Mouse (Mus musculus): Measurements from ENCODE around the gene Haspin.

Gene Haspin

DNA sequence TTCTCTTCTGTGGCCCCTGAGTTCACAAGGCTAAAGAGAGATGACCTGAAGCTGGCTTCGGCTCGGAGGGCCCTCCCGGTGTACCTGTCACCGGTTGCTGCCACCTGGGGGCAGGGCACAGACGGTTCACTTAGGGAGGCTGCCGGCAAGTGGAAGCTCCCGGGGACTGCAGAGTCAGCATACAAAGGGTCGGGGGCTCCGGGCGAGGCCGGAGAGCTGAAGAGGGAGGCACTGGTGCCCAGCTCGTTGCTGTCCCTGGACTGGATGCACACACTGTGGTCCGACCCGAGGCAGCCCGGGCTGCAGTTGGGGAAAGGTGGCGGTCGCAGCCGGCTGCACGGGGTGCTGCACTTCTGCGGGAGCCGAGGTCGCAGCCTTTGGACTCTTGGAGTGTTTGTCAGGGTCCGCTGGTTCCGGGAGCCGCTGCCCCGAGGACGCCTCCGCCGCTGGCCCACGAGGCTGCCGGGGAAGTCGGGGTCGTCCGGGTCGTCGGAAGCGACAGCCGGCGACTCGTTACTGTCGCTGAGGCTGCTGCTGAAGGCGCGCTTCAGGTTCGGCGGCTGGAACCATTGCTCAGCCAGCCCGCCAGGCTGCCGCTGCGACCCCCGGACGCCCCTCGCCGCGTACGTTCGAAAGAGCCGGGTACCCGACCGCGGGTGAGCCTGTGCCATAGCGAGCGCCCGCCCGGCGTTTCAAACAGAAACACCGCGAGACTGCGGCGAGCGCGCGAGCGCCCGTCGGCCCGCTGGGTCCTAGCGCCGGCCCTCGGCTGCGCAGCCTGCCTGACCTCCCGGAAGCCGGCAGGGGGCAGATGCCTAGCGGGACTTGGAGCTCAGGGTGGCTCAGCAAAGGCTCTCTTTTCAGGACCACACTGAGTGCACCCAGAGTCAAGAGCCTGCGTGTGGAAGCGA lies at the start of gene Haspin:
TSS of gene Haspin (minus strand) at position 704 of the 911 bp plus-strand sequence.
- WGBS = under 1% methylated on average over 84 of the region's 84 CpGs

DNA sequence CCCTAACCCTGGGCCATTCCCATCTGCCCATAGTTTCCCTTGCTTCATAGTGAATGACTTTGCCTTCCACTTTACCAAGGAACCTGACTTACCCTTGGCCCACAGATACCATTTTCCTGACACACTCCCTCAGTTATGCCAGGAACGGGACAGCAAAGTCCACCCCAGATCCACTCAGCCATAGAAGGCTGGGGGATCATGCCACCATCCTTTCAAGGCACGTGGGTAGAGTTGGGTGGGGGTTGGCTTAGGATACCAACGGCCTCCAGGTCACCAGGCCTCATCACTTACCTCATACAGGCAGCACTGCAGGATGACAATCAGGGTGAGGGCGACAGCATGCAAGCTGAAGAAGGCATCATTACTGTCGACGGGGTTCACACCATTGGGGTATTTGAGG lies 49.1 kb upstream of the Haspin start:
- WGBS = 87% methylated on average over 6 of the region's 6 CpGs

DNA sequence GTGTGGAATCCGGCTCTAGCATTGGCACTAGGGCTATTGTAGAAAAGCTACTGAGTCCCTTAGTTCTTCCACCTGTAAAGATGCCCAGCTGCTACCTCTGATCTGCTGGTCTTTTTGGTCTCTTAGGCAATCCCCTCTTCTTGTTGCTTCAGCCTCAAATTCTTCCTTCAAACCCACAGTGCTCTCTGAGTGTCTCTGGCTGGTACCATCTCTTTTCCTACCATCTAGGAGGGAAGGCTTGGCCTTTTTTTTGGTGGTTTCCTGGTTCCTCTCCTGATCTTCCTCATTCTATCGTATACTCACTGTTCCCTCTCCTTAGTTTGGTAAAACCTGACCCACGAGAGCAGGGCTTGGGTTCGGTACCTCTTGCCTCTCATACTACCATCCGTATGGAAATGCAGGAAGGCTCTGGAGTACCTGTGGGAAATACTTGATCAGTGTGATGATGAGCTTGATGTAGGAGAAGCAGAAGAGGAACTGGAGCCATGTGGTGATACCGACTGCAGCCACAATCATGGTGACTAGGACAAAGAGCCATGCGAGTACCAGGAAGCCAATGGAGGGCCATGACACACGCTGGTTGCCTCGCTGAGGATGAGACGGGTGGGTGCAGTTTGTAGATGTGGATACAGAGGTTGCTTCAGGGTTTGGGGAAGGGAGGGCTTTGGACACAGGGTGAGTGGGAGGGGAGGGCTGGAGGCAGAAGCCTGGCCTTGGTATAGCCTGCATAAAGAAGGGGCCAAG lies 48.0 kb upstream of the Haspin start:
- 89% methylated on average over 10 of the region's 10 CpGs for WGBS

DNA sequence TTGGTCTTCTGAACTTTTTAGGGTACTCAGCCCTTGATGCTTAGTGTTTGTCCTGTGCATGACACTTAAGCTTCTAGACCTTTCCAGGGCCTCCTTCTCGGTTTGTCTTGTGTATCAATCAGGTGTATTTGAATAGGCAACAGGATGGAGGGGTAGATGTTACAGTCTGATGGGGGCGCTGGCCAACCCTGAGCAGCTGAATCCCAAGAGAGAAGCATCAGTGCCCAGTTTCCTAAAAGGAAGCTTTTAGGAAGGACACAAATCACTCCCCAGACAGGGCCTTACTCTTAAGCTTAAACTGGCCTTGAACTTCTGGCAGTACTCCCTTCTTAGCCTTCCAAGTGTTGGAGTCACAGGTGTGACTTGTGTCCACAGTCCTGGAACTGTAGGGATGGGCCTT lies 39.8 kb upstream of the Haspin start:
- whole genome bisulfite sequencing = 12% methylated on average over 2 of the region's 2 CpGs

DNA sequence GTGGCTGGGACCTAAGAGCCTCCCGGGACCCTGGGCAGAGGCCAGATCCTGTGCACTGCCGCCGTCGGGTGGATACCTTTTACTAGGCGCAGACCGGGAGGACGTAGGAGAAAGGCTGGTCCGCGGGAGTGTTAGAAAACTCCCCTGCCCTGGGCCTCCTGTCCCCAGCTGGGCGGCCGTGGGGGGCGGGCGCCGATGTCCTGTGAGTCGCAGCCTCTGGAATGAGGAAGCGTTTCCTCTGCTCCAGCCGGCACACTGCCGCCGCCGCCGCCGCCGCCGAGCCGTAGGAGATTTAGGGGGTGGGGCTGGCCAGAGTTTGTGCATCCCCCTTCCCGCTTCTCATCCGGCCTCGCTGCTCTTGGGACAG lies 39.4 kb upstream of the Haspin start:
- WGBS = under 1% methylated on average over 28 of the region's 28 CpGs

DNA sequence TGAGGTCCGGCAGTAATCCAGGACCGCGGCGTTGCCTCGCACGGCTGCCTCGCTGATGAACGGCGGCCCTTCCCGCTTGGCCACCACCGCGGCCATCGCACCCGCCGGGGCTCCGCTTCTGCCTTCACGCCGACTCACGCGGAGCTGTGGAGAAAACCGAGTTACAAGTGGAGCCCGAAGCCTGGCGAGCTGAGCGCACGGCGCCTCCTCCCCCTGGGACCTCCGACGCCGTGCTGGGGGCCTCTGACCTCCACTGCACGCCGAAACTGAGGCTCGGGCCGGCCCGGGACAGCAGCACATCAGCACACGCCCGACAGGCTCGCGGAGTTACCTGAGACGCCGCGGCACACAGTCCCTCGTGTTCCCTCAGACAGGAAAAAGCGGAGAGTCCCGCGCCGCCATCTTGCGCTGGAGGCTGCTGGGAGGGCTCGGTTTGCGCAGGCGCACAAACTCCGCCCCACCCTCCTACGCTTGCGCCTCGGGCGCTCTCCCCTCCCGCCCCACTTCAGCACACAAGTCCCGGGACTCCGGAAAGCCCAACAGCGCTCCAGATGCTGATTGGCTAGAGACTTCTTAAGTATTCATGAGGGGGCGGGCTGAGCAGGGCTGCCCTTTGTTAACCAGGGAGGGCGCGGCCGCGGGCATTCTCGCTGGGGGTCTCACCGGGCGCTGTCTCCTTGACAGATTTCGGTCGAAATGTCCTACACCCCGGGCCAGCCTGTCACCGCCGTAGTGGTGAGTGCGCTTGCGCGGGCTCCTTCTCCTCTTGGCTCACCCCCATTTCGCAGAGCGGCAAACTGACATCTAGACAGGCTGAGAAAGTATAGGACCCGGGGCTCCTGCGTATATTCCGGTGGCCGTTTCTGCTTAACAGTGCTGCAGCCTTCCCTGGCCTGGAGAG lies 38.8 kb upstream of the Haspin start, which contains the start of the genes Emc6 and Tax1bp3:
TSS of gene Emc6 (minus strand) at position 430 of the 901 bp plus-strand sequence.
TSS of gene Tax1bp3 (plus strand) at position 476 of the 901 bp plus-strand sequence.
- under 1% methylated on average over 81 of the region's 81 CpGs for WGBS

DNA sequence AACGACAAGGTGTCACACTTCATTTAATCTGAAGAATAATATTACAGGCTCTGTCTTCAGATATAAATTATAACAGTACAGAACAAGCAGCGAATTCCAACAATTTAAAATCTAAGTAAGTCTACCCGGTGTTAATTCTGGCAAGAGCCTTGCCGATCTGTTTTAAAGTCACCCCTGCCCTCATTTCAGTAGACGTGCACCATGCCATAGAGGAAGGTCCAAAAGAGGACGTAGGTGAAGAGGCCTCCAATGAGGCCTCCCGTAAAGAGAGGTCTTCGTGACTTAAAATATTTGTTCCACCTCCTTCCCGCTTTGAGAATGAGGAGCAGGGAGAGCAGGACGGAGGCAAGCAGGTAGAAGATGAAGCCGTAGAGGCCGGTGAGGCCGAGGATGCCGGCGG lies 38.1 kb upstream of the Haspin start:
- under 1% methylated on average over 15 of the region's 15 CpGs for WGBS

DNA sequence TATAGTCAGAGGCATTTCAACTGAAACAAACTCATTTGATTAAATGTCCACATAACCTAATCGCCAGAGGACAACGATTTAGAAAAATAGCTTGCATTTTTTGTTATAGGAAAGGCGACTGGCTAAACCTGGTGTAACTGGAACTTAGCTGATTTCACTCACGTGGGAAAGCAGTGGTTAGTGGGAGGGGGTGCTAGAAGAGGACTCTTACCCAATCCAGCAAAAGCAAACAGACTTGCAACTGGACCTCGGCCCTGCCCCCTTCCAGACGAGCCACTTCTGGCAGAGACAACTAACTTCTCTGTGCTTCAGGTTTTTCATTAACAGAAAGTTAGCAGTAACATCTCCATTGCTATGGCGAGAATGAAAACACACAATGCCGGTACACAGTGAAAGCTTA lies 37.5 kb upstream of the Haspin start:
- WGBS = 39% methylated on average over 8 of the region's 8 CpGs

DNA sequence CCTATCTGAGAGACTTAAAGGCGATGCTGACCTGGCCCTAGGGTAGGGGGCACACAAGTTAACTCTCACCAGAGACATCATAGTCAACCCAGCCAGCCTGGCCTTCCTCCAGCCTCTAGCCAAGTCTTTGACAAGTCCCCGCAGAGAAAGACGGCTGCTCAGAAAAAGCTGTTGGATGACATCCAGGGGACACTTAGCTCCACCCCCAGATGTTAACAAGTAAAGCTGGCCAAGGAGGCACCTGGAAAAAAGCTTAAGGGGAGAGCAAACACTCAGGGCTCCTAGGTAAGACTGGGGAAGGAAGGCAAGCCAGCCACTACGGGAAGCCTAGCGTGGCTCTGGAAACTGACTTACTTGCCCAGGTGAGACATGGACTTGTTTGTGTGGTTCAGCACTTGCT lies 34.1 kb upstream of the Haspin start:
- WGBS = 51% methylated on average over 5 of the region's 5 CpGs

DNA sequence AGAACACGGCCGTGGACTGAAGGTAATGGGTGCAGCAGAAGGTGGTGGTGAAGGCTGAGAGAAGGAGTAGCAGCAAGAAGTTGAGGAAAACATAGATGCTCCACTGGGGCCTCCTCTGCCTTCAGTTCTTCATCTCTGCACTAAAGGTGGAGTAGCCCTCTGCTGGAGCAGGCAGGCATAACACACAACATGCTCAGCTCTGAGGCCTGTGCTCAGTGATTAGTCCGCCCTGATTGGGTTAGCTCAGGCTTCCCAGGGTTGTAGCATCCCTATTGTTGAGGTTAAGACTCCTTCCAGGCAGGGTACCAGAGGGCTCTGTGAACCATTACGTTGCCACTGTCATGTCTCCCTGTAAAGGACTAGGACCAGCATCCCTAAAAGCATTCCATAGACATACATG lies 31.1 kb upstream of the Haspin start:
- WGBS = 58% methylated on average over 4 of the region's 4 CpGs

DNA sequence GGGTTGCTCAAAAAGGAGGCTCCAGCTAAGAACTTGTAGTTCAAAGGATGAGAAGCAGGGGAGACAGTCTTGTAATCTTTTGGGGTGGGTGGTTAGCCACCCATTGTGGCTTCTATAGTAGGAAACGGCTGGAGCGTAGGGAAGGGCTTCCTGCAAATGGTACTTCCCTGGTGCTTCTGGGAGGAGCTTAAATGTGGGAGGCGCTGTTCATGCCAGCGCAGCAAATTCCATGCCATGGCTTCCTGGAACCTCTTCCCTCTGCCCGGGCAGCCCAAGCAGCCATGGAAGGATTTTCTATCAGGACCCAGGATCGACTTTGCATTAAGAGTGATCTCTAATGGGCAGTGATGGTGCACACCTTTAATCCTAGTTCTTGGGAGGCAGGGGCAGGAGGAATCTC lies 30.5 kb upstream of the Haspin start:
- 82% methylated on average over 6 of the region's 6 CpGs for WGBS

DNA sequence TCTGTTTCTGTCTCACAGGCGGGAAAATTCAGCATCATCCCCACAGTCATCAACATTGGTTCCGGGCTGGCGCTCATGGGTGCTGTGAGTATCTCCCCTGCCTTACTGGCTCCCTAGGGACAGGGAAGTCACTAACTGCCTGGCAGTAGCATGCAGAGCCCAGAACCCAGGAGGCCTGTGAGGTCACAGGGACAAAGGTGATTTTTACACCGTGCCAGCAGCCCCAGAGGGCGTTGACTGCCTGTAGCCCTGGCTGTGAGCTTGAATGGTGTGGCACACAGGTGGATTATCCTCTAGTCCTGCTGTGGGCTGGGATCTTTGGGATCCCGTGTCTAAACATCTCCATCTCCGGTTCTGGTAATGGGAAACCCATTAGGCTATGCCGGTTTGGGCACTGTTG lies 30.0 kb upstream of the Haspin start:
- 86% methylated on average over 8 of the region's 8 CpGs for WGBS

DNA sequence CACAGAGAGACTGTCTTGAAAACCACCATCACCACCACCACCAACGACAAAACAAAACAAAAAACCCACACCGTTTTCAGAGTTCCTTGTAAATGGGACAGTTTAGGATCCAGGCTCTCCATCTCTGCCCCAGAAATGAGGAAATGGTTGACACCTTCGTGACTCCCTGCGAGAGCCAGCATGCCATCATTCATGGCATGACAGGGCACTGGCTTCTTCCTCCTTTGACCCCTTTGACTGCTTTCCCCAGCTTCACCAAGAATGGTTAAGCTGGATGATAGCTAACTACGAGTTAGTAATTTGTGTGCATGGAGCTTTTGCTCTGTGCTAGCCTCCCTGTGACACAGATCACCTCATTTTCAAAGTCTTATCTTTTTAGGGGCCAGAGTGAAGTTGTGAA lies 24.2 kb upstream of the Haspin start:
- 79% methylated on average over 5 of the region's 5 CpGs for WGBS

DNA sequence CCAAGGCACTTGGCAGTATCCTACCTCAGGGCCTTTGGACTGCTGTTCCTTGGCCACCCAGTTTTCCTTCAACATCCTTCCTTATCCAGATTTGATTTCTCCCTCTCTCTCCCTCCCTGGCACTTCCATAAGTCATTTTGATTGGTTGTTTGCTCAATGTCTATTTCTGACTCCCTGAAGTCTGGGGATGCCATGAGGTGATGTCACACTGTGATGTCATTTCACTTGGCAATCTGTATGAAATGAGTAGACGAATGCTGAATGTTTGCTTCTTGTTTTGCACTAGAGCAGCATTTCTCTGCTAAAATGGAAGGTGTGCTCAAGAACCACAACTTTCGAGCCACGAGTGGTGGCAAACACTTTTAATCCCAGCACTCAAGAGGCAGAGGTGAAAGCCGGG lies 23.5 kb upstream of the Haspin start:
- WGBS = 86% methylated on average over 4 of the region's 4 CpGs

DNA sequence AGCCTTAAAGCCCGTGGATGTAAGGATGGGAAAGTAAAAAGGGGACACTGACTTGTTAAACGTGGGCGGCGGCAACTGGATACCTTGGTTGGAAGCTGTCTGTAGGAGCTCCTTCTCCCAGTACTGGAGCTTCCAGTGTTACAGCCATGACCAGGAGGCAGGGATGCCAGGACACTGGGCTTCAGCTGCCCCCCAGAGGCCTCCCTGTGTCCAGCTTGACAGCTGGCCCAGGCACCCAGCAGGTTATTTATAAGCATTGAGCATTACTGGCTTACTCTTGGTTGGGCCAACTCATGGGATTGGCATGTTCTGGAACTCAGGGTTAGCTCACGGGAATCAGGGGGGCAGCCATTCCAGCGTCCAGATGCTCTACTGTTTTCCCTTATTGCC lies 22.7 kb upstream of the Haspin start:
- 27% methylated on average over 6 of the region's 6 CpGs for WGBS

DNA sequence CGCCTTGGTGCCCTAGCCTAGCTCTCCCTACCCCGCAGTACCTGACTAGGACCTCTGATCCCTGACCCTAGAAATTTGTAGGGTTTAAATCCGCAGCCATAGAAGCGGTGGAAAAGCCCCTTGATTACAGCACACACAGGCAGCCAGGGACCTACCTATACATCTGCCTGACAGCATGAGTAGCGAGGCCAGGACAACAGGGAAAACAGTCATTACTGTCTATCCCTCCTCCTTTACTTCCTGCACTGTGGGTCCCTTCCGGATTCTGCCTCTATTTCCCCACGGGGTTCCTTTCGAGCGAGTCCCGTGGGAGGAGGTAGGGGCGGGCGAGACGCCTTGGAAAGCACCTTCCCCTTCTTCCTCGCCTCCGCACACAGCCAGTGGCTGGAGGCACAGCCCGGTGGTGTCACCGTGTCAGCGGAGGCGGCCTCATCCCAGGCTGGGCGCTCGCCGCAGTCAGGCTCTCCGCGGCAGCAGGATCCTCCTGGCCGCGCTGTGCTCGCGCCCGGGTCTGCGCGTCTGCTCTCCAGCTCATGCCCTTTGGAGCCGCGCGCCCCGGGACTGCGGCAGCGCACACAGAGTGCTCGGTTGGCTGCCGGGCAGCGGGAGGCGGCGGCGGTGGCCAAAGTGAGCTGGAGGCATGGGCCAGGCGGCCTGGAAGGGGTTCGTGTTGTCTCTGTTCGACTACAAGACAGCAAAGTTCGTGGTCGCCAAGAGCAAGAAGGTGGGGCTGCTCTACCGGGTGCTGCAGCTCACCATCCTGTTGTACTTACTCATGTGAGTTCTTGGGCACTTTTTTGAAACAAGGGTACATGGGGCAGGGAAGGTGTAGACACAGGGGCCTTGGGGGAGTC lies 22.1 kb upstream of the Haspin start, which contains the start of gene P2rx5:
TSS of gene P2rx5 (plus strand) at position 465 of the 854 bp plus-strand sequence.
- WGBS = 5% methylated on average over 49 of the region's 49 CpGs

DNA sequence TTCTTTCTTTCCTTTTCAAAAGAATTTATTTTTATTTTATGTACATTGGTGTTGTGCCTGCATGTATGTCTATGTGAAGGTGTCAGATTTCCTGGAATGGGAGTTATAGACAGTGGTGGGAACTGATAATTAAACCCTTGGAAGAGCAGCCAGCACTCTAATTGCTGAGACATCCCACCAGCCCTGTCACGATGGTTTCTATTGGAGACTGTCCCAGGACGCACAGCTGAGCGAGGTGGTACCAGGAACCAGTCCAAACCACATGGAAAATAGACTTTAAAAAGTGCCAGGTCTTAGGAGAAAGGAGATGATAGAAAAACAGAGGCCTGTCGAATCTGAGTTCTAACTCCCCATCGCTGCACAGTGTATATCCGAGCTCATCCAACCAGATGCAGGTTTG lies 17.0 kb upstream of the Haspin start:
- WGBS = 52% methylated on average over 6 of the region's 6 CpGs

DNA sequence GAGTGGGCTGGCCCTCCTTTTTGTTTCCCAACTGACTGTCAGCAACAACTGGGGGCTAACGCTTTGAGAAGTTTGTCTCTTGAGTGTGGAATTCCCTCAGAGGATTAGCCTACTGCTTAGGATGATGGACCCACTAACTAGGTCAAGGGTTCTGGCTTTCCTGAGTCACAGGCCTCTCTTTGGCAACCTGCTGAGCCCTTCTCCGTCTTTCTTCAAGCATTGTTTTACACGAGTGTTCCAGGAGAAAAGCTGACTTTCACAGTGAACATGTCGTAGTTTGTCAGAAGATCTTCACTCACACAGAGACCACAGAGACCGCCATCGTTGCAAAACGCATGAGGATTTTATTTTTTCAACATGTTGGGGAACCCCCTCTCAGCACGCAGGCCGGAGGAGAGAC lies 10.1 kb upstream of the Haspin start:
- 72% methylated on average over 9 of the region's 9 CpGs for WGBS

DNA sequence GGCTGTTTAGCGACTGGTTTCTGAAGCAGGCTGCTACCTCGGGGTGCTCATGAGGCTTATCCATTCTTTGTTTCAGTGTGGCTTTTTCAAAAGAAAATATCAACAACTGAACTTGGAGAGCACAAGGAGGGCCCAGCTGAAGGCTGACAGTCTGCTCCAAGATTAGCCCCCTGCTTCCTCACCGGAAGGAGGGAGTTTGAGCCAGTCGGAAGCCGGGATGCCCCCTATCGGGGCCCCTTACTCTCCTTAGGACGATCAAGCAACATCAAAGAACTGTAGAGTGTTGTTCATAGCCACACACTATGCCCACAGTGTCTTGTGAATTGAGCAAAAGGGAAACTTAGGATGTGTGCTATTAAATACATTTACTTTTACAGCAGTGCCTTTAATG lies 8.9 kb upstream of the Haspin start:
- WGBS = 56% methylated on average over 7 of the region's 7 CpGs

DNA sequence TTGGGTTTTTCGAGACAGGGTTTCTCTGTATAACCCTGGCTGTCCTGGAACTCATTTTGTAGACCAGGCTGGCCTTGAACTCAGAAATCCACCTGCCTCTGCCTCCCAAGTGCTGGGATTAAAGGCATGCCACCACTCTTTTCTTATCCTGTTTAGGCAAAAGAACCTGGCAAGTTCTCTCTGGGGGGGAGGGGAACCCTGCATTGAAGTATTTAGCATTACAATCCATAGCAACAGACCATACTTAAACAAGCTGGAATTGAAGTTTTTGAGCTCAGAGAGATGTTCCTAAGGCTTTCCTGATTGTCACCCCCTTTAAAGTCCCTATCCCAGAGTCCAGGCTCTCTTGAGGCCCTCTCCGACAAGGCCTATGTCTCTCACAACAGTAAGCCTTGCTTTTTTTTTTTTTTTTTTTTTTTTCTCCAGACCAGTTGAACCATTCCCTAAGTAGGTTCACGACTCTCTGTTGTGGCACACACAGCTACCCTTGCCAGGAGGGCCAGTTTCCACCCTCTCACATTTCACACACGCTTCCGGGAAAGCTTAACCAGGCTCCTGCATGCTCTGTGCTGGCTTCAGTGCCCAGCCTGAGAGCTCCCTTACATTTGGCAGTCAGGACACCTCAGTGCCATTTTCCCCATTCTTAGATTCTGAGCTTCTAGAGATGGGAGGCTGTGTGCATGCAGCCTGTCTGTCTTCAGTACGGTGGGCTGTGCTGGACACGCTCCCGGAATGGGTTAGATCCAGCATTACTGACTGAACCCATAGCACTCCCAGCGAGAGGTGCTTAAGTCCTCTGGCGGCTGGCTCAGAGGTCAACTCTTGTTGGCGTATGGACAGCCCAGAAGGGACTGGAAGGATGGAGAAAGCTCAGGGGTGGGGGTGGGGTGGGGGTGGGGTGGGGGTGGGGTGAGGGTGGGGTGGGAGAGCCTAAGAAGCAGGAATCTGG lies 8.2 kb upstream of the Haspin start:
- WGBS = 56% methylated on average over 11 of the region's 11 CpGs
